In genomic region chr3:66570342-66570741, GRCm38 (mm10) we compare ENCODE assay signal across 12 mouse cellular contexts.
A peak's percentile ranks its signal among the peaks of the same experiment; 100 is the strongest.
DNase-seq lines count a peak whose midpoint lies in the region; ATAC-seq and TF ChIP-seq lines count a peak whose summit lies in the region.
"Had no signal": no experiment of that assay in that cellular context is flagged by ENCODE, and none has a peak within 500 bp of the region (broad histone marks: within the 10 kb centered on the region; RNA-seq: fewer than 3 reads in every experiment).

No protein-coding gene starts in this region.

- in situ Hi-C loops in Patski (cut with MboI; ENCODE audit: low pct_unique_long_range_greater_than_20kb) = no loop called here

- peak; percentile 42 for DNase-seq in adrenal gland, postnatal 14 days
- DNase-seq in adrenal gland, postnatal 25 days = no peak
- peak; percentile 3 for DNase-seq in left cerebral cortex, postnatal 4 days
- no peak for DNase-seq in left cerebral cortex, postnatal 36 days (ENCODE audit: low spot score in 2 of 2)
- no peak for DNase-seq in Patski (ENCODE audit: low read depth, low spot score)
- DNase-seq in embryo, embryonic 10.5 days (ENCODE audit: low spot score) = no peak
- no peak for DNase-seq in adrenal gland, adult 8-10 months
- DNase-seq: B cell, adult 2 months; cerebellum, postnatal 36 days had no signal

- no peak for ATAC-seq in Patski
- peak; percentile 99 for ATAC-seq in megakaryocyte progenitor cell, adult 5-6 weeks (replicated peaks; ENCODE audit: poor library complexity)

- TF ChIP-seq CTCF in Patski (IDR thresholded peaks at IDR 0.05) = peak; percentile 67

- POLR2A ChIA-PET in Patski (lab: Charles Lee) = no interaction called here

- H3K27me3 ChIP-seq in Patski = no peaks in the 10 kb centered on the region
- H3K27me3 ChIP-seq: hindbrain, embryonic 12.5 days; midbrain, embryonic 12.5 days had no signal

- CTCF ChIA-PET in Patski (lab: Charles Lee) = interaction anchor here (1.2 kb wide), 1 partner anchor 28 kb away, joined by 4 read pairs; no protein-coding TSS in a partner anchor

- intact Hi-C loops in left cerebral cortex, postnatal 4 days (cut with DNase I) = no loop called here
- intact Hi-C loops in left cerebral cortex, postnatal 36 days (cut with DNase I) = no loop called here

Comparison
In these comparisons a context has a peak if more than half of its experiments do, and no peak if none do; other contexts are left out.
1. DNase-seq: peak in adrenal gland, postnatal 14 days (single experiment) and left cerebral cortex, postnatal 4 days (single experiment); none in adrenal gland, postnatal 25 days (single experiment), left cerebral cortex, postnatal 36 days (0 of 2), Patski (single experiment), embryo, embryonic 10.5 days (single experiment) and adrenal gland, adult 8-10 months (single experiment).